Mouse (Mus musculus) forebrain, embryonic 15.5 days (tissue): ENCODE data around the gene Tefm. TPM values are rescaled to one million over a fixed set of nuclear protein-coding genes. Genes with fewer than 3 reads are reported as not detected.
"Not testable (repeated sequence)": the region's sequence is repeated elsewhere in the genome, so short reads cannot be mapped to it uniquely, and the experiment has no call there.

Experiments
- ATAC-seq: fragments of 200-750 bp; cut with Nextera tagmentation; replicated peaks from 2 replicates; pipeline ENCODE4 v1.8.0; 2017; ENCODE audit warnings: mild to moderate bottlenecking, moderate TSS enrichment, moderate library complexity
- H3K27ac ChIP-seq: fragments of 300-500 bp; sonication (generic); replicated peaks from 2 replicates; pipeline ENCODE4 v1.5.1; 2015; ENCODE audit warnings: mild to moderate bottlenecking, inconsistent platforms
- H3K27me3 ChIP-seq: fragments of 300-500 bp; sonication (generic); 2 replicates; pipeline ENCODE4 v1.6.1; 2015; ENCODE audit warnings: inconsistent platforms
- H3K36me3 ChIP-seq: fragments of 300-500 bp; sonication (generic); 2 replicates; pipeline ENCODE4 v1.6.1; 2015; ENCODE audit warnings: mild to moderate bottlenecking, inconsistent platforms
- H3K4me1 ChIP-seq: fragments of 300-500 bp; sonication (generic); 2 replicates; pipeline ENCODE4 v1.6.1; 2015; ENCODE audit warnings: inconsistent platforms
- H3K4me2 ChIP-seq: fragments of 300-500 bp; sonication (generic); replicated peaks from 2 replicates; pipeline ENCODE4 v1.6.1; 2015; ENCODE audit warnings: mild to moderate bottlenecking, inconsistent platforms
- H3K4me3 ChIP-seq: fragments of 300-500 bp; sonication (generic); 2 replicates; pipeline ENCODE4 v1.5.1; 2015; ENCODE audit warnings: mild to moderate bottlenecking, inconsistent platforms
- H3K9ac ChIP-seq: fragments of 300-500 bp; sonication (generic); replicated peaks from 2 replicates; pipeline ENCODE4 v1.6.1; 2015; ENCODE audit warnings: mild to moderate bottlenecking, inconsistent platforms
- H3K9me3 ChIP-seq: fragments of 300-500 bp; sonication (generic); 2 replicates; pipeline ENCODE4 v1.6.1; 2016; ENCODE audit warnings: inconsistent platforms
- WGBS: fragments of 180-500 bp; shearing (Covaris S2); methylation state at CpG from one replicate; pipeline ENCODE4 v1.1.7; 2015; ENCODE audit warnings: mixed read lengths; 5-methylcytosine and 5-hydroxymethylcytosine counted together
- polyA plus RNA-seq: library from polyadenylated mRNA; unstranded; fragments of >200 nt; fragmentation: Nextera tagmentation; extraction: Ambion mirVana; gene quantifications from 2 replicates; pipeline ENCODE4 v1.2.1, GENCODE M21; 2015

Tefm gene
- polyA plus RNA-seq, 1 experiment from 2014 or later, result 28.2 TPM

DNA sequence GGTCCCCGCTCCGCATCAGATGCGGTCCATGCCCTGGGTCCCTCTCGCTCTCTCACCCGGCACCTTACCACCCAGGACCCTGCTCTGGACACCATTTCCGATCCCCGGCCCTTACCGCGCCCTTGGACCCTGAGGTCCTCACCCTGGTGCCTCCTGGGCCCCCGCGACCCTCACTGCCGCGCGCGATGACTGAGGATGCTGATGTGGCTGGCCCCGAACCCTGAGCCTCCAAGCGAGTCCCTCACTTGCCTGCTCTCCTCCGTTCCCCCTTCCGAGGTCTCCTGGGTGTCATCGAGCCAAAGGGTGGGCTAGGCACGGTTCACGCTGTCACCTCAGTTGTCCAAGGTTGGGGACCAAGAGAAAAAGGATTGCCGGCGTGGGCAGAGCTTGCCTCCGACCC lies 12.5 kb upstream of the Tefm start:
- Histone ChIP-seq H3K4me3 (peak overlapping the region; percentile 45), H3K9me3 (no peaks in the 10 kb centered on the region), H3K36me3 (no peaks in the 10 kb centered on the region), H3K27ac (no peak overlapping the region), H3K27me3 (peaks cover 36% of the 10 kb centered on the region), H3K9ac (peak overlapping the region; percentile 38), H3K4me2 (peak overlapping the region; percentile 64), H3K4me1 (peaks cover 9% of the 10 kb centered on the region)
- WGBS, result 29% methylated on average over 25 of the region's 25 CpGs
- ATAC-seq, result no peak

DNA sequence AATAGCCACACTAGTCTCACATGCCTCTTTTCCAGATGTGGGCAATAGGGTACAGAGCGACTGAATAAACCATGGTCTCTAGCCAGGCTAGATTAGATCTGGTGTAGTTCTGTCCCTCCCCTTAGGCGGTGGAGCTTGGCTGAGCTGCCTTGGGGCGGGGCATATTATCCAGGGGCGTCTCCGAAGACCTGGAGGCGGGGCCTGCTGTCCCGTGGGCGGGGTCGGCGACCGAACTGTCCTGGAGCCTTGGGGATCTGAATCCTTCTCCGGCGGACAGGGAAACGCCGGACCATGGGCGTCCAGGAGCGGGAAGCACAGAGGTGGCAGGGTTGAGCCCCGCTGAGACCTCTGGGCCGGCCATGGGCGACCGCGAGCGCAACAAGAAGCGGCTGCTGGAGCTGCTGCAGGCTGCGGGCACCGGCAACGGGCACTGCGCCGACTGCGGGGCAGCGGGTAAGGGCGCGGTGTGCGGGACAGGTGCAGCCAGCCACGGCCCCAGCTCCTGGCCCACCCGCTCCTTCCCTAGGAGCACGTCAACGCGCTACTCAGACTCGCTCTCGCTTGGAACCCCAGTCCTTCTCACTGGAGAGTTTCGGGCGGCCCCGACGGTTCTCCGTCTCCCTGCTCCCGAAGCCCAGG lies 12.0 kb upstream of the Tefm start, which contains the start of gene Adap2:
TSS of gene Adap2 (plus strand) at position 249 of the 639 bp plus-strand sequence.
- Histone ChIP-seq H3K4me1 (peaks cover 9% of the 10 kb centered on the region), H3K27me3 (peaks cover 36% of the 10 kb centered on the region), H3K4me2 (peak within 1 kb of the TSS; percentile 64), H3K36me3 (no peaks in the 10 kb centered on the region), H3K27ac (no peak within 1 kb of the TSS), H3K9me3 (no peaks in the 10 kb centered on the region), H3K4me3 (peak within 1 kb of the TSS; percentile 45), H3K9ac (peak within 1 kb of the TSS; percentile 38)
- WGBS, result under 1% methylated on average over 46 of the region's 47 CpGs
- peak; percentile 57; the same call in 1 of the 2 replicates for ATAC-seq

DNA sequence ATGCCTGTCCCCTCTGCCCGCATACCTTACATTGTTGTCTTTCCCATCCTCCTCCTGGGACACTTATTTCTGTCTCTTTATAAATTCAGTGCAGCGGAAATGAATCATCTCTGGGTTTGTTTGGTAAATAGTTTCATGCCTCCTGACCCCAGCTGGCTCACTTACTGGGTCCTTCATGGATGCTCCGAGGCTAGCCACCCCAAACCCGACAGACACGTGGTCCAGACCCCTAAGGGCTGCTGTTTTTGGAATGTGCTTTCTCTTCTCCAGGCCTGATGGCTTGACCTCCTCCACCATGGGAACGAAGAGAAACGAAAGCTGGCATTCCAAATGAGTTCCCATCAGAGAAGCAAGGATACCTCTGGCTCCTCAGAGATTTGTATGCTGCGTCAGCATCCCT lies 10.4 kb upstream of the Tefm start:
- H3K27ac ChIP-seq, result no peak overlapping the region
- no peak for ATAC-seq
- 80% methylated on average over 8 of the region's 8 CpGs for WGBS

DNA sequence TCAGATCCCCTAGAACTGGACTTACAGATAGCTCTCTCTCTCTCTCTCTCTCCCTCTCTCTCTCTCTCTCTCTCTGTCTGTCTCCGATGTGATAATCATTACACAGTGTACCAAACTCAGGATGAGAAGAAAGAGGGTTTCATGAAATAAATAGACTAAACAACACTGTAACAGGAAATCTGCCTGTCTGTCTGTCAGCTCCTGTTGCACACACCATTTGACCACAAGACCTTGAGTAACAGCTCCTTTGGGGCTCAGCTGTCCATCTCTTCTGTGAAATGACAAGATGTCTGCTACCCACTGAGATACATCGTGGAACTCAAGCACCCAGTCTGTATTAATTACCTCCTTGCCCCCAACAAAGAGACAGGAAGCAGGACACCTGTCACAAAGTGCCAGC lies 9.6 kb upstream of the Tefm start:
- Histone ChIP-seq H3K4me2 (no peak overlapping the region), H3K4me3 (no peak overlapping the region), H3K4me1 (peaks cover 9% of the 10 kb centered on the region), H3K27ac (no peak overlapping the region), H3K27me3 (peaks cover 36% of the 10 kb centered on the region), H3K9me3 (no peaks in the 10 kb centered on the region), H3K9ac (no peak overlapping the region), H3K36me3 (no peaks in the 10 kb centered on the region)
- WGBS, result 71% methylated on average over 2 of the region's 2 CpGs
- no peak for ATAC-seq

More for the DNA sequence above, 10.4 kb upstream of the Tefm start:
- Histone ChIP-seq H3K4me2 (no peak overlapping the region), H3K9ac (no peak overlapping the region), H3K4me1 (peaks cover 9% of the 10 kb centered on the region), H3K36me3 (no peaks in the 10 kb centered on the region), H3K27me3 (peaks cover 36% of the 10 kb centered on the region), H3K9me3 (no peaks in the 10 kb centered on the region), H3K4me3 (no peak overlapping the region)

DNA sequence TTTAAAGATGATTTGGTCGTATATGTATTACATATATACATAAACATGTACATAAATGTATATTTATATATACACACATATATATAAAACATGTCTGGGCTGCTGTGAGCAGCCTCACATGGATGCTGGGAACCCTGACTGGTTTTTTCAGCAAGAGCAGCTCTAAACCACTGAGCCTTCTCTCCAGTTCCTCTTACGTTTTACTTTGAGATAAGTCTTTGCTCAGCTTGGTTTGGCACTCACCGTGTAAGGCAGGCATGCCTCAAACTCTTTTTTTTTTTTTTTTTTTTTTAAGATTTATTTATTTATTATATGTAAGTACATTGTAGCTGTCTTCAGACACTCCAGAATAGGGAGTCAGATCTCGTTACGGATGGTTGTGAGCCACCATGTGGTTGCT lies 8.6 kb upstream of the Tefm start:
- H3K4me2 ChIP-seq, result no peak overlapping the region
- 82% methylated on average over 5 of the region's 5 CpGs for WGBS

DNA sequence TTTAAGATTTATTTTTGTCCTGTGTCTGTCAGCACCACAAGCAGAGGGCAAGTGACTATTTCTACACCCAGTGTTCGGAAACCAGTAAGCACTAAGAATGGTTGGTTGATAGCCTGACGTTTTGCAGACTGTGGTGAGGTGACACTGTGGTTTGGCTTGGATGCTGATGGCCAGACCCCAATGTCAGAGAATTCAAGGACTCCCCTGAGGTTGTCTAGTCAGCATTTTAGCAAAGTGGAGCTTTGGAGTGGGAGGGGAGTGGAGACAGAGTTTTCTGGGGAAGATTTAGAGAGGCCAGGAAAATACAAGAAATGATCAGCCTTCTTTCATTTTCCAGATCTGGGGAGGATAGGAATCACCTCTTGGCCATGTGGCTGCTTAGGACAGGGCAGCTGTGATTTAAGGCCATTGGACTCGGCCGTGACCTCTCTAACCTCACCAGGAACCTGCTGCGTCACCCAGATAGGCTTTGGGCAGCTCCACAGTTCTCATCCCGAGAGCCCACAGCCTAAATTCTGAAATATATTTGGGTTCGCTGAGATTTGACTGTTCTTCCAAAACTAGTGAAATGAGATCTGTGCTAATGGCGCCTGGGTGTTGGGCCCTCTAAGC lies 7.5 kb upstream of the Tefm start:
- Histone ChIP-seq H3K4me2 (no peak overlapping the region), H3K9me3 (no peaks in the 10 kb centered on the region), H3K36me3 (no peaks in the 10 kb centered on the region), H3K4me3 (no peak overlapping the region), H3K27me3 (peaks cover 19% of the 10 kb centered on the region), H3K9ac (no peak overlapping the region), H3K4me1 (peaks cover 9% of the 10 kb centered on the region), H3K27ac (no peak overlapping the region)
- ATAC-seq, result no peak
- WGBS, result 92% methylated on average over 8 of the region's 8 CpGs

More for the DNA sequence above, 8.6 kb upstream of the Tefm start:
- Histone ChIP-seq H3K9me3 (no peaks in the 10 kb centered on the region), H3K4me3 (no peak overlapping the region), H3K36me3 (no peaks in the 10 kb centered on the region), H3K27ac (no peak overlapping the region), H3K4me1 (peaks cover 9% of the 10 kb centered on the region), H3K27me3 (peaks cover 28% of the 10 kb centered on the region), H3K9ac (no peak overlapping the region)
- ATAC-seq, result no peak

DNA sequence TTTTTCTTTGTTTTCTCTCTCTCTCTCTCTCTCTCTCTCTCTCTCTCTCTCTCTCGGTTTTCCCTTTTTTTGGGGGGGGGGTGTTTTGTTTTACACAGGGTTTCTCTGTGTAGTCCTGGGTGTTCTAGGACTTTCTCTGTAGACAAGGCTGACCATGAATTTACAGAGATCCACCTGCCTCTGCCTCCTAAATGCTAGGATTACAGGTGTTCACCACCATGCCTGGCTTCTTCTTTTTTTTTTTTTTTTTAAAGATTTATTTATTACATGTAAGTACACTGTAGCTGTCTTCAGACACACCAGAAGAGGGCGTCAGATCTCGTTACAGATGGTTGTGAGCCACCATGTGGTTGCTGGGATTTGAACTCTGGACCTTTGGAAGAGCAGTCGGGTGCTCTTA lies 7.0 kb upstream of the Tefm start:
- H3K4me3 ChIP-seq, H3K4me1 ChIP-seq, H3K9ac ChIP-seq, H3K4me2 ChIP-seq, H3K9me3 ChIP-seq, H3K36me3 ChIP-seq, H3K27ac ChIP-seq, ATAC-seq: not testable (repeated sequence)
- 88% methylated on average over 2 of the region's 4 CpGs for WGBS
- peaks cover 14% of the 10 kb centered on the region for H3K27me3 ChIP-seq

DNA sequence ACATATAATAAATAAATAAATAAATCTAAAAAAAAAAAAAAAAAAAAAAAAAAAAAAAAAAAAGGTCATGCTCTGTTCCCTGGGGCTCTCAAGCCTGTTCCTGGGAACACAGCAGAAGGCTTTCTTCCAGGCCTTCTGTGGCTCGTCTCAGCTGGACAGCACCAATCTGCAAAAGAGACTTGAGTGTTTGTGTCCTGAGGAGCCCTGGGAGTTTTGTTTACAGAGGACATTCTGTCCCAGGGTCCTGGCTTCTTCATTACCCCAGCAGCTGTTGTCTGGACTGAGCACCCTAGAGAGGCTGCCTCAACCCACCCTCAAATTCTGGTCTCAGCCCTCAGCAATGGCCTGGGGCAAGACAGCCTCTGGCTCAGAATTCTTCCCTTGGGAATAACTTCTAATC lies 6.3 kb upstream of the Tefm start:
- Histone ChIP-seq H3K27ac (no peak overlapping the region), H3K9me3 (no peaks in the 10 kb centered on the region), H3K27me3 (peaks cover 8% of the 10 kb centered on the region), H3K4me1 (no peaks in the 10 kb centered on the region), H3K4me2 (no peak overlapping the region), H3K9ac (no peak overlapping the region), H3K36me3 (no peaks in the 10 kb centered on the region), H3K4me3 (no peak overlapping the region)
- no peak for ATAC-seq
- 87% methylated on average over 1 of the region's 1 CpGs for WGBS

DNA sequence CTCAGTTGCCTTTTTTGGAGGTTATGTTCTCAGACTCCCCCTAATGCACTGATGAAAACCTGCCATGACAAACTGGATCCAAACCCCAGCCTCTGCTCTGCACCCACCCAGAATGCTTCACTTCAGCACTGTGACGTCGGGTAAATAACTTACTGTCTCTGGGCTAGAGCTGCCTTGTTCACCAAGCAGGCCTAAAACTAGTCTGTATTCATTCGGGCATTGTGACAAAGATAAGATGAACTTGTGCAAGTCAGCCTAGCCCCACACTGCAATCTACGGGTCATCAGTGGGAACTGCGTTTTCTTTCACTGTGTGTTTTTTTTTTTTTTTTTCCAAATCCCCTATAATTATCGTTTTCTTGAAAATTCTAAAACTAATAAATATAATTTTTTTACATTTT lies 5.8 kb upstream of the Tefm start:
- no peaks in the 10 kb centered on the region for H3K9me3 ChIP-seq
- peaks cover 5% of the 10 kb centered on the region; the same call in 1 of the 2 replicates for H3K27me3 ChIP-seq
- H3K36me3 ChIP-seq, result no peaks in the 10 kb centered on the region
- WGBS, result 74% methylated on average over 6 of the region's 6 CpGs
- no peak overlapping the region for H3K4me3 ChIP-seq
- no peak overlapping the region for H3K27ac ChIP-seq
- H3K4me1 ChIP-seq, result peaks cover 4% of the 10 kb centered on the region
- ATAC-seq, result no peak
- H3K4me2 ChIP-seq, result no peak overlapping the region
- no peak overlapping the region for H3K9ac ChIP-seq

DNA sequence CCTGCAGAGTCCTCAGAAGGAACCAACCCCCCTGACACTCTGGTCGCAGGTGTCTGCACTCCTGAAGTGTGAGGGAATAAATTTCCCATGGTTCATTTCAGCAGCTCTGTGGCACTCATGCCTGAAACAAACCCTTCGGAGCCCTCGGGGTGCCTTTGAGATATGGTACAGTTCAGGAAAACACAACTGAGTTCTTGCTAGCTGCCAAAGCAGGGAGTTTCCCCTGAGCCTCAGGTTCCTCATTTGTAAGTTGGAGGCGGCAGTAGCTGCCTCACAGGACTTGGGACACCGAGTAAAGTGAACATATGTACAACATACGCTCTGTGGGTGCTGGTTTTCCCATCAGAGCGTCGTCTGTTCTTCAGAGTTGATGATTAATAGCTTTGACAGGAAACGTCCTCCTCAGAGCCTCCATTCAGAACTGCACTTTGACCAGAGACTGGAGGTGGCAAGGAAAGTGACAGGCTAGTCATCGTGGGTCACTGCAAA lies 3.9 kb upstream of the Tefm start:
- H3K4me1 ChIP-seq, result peaks cover 16% of the 10 kb centered on the region
- H3K9me3 ChIP-seq, result no peaks in the 10 kb centered on the region
- no peaks in the 10 kb centered on the region for H3K27me3 ChIP-seq
- 73% methylated on average over 10 of the region's 10 CpGs for WGBS
- H3K9ac ChIP-seq, result no peak overlapping the region
- H3K4me2 ChIP-seq, result no peak overlapping the region
- H3K36me3 ChIP-seq, result no peaks in the 10 kb centered on the region
- ATAC-seq, result no peak
- no peak overlapping the region for H3K27ac ChIP-seq
- no peak overlapping the region for H3K4me3 ChIP-seq

DNA sequence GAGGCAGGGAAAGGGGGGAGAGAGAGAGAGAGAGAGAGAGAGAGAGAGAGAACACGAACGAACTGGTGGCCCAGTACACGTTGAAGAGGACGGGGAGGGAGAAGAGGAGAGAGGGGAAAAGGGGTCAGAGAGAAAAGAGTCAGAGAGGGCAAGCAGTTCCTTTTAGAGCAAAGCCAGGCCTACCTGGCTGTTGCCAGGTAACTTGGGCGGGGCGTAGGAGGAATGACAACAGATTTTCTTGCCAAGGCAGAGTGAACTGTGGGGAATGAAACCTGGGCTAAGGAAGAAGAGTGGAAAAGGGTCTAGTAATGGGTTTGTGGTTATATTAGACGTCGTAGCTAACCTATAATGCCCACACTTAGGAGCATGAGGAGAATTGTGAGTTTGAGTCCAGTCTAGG lies 897 bp upstream of the Tefm start:
- ATAC-seq, result no peak
- H3K4me3 ChIP-seq, result peak overlapping the region; percentile 72
- H3K9ac ChIP-seq, result peak overlapping the region; percentile 82; the same call in 1 of the 2 replicates

DNA sequence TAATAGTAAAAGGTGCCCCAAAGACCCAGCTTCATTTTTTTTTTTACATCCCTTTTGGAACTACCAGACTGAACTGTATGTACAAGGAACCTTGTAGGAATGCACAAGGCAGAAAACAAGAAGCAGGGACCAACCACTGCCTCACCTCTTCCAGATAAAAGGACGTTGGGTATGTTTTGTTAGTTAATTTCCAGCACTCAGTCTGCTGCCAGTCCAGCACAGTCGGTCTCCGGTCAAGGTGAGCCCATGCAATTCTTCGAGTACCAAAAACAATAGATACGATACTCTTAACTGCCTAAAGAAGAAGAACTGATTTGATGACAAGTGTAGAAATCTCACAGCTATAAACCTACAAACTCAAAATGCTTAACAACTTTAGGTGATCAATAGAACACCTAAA lies 4.2 kb downstream of the Tefm start:
- ATAC-seq, result no peak
- peaks cover 31% of the 10 kb centered on the region for H3K36me3 ChIP-seq
- no peaks in the 10 kb centered on the region for H3K27me3 ChIP-seq
- no peak overlapping the region for H3K4me2 ChIP-seq
- no peak overlapping the region for H3K4me3 ChIP-seq
- H3K9me3 ChIP-seq, result no peaks in the 10 kb centered on the region
- WGBS, result 90% methylated on average over 5 of the region's 5 CpGs
- H3K4me1 ChIP-seq, result peaks cover 19% of the 10 kb centered on the region
- no peak overlapping the region for H3K9ac ChIP-seq
- no peak overlapping the region for H3K27ac ChIP-seq

More for the DNA sequence above, 897 bp upstream of the Tefm start:
- Histone ChIP-seq H3K4me1 (peaks cover 23% of the 10 kb centered on the region), H3K27ac (no peak overlapping the region), H3K9me3 (no peaks in the 10 kb centered on the region), H3K4me2 (peak overlapping the region; percentile 74), H3K27me3 (no peaks in the 10 kb centered on the region), H3K36me3 (no peaks in the 10 kb centered on the region)
- 50% methylated on average over 8 of the region's 8 CpGs for WGBS
